Mouse (Mus musculus) common myeloid progenitor, adult 5-6 weeks (primary cell): ENCODE results near the gene Dusp2. TPM values are rescaled to one million over a fixed set of nuclear protein-coding genes. Genes with fewer than 3 reads are reported as not detected.

Experiments
- ATAC-seq: replicated peaks from 2 replicates; pipeline ENCODE4 v1.8.0; 2016; ENCODE audit warnings: low read depth, mild to moderate bottlenecking, moderate TSS enrichment, inconsistent platforms; ENCODE audit not compliant: poor library complexity, severe bottlenecking
- total RNA-seq: library from RNA; stranded (forward); fragments of 200-1000, 187-1606 nt; gene quantifications from 2 replicates; pipeline ENCODE4 v1.2.3, GENCODE M21; 2017

Gene Dusp2
- total RNA-seq, 1 experiment from 2014 or later, result 157 TPM

DNA sequence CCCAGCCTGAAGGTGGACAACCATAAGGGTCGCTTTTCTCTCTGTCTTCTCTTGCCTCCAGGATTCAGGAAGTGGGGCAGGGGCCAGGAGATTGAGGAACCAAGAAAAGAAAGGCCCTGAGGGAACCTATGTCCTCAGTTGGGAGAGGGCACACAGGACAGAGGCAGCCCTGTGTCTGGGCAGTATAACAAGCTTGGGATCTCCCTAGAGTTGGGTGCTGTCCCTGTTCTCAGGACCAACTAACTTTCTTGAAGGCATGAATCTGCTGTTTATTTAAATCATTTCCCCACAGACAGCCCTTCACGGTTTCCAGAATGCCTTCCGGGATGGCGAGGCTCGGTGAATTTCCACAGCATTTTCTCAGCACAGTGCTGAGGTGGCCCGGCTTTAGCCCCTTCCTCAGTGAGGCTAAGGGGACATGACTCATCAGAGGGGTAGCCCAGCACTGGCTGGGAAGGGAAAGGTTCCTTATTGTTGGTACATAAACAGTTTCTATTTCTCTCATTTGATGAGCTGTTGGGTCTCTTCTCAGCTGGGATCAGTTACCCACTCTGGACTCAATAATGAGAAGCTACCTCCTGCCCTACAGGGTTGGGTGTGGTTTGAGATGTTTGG lies 13.2 kb upstream of the Dusp2 start:
- ATAC-seq, result peak; percentile 40

DNA sequence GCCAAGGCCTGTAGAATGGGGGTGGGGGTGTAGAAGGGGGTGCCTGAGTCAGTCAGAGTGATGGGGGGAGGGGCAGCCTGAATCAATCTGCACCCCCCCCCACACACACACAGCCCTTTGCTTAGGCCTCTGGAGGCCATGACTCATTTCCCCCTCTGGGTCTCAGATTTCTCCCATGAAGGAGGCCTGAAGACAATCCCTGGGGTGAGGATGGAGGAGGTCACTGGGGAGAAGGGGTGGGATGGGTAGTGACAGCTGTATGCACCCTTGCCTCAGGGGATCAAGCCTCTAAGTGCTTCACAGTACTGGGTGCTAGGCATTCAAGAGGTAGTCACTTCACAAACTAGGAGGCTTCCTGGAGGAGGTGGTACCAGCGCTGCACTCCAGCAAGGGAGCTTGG lies 12.3 kb upstream of the Dusp2 start:
- no peak for ATAC-seq

DNA sequence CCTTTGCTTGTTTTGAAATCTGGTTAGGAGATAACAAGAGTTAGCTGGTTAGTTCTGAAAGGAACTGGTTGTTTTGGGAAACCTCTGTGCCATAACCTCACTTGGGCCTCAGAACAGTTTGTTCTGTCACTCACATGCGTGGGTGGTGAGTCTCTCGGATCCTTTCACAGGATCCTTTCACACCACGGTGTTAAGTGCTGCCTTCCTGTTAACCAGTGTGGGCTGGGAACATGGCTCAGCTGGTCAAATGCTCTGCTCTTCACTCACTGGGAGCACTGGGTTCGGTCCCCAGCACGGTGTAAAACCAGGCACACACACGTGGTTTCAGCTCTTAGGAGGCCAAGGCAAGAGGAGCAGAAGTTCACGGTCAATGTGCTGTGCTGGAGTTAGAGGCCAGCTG lies 11.5 kb upstream of the Dusp2 start:
- ATAC-seq, result no peak

DNA sequence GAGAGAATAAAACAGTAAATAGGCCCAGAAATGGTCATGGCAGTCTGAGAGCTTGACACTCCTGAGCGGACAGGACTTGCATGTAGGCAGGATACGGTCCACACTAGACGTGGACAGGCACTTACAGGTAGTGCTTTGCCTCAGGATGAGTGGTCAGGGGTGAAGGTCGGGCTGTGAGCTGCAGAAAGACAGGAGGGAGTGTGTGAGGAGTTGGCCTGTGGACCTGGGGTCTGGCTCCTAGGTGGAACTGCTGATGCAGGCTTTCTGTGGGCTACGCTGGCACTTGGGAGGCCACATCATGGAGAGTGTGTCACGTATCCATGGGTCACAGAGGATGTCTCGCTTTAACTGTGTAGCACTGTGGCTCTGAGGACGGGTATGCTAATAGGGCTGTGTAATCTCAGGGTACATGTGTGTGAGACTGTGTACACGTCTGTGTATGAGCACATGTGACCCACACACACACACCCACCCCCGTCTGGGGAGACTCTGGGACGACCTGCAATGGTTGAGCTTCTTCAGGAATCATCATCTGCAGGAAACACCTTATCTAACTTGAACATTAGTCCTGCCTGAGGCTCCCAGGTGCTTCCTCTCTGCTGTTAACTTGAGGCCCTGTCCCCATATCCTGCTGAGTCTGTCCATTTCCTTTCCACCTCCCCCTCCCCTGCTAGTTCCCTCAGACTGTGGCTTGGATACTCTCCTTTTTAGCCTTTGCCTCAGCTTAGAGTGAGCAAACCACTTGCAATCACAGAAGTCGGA lies 7.7 kb upstream of the Dusp2 start:
- peak; percentile 88 for ATAC-seq

DNA sequence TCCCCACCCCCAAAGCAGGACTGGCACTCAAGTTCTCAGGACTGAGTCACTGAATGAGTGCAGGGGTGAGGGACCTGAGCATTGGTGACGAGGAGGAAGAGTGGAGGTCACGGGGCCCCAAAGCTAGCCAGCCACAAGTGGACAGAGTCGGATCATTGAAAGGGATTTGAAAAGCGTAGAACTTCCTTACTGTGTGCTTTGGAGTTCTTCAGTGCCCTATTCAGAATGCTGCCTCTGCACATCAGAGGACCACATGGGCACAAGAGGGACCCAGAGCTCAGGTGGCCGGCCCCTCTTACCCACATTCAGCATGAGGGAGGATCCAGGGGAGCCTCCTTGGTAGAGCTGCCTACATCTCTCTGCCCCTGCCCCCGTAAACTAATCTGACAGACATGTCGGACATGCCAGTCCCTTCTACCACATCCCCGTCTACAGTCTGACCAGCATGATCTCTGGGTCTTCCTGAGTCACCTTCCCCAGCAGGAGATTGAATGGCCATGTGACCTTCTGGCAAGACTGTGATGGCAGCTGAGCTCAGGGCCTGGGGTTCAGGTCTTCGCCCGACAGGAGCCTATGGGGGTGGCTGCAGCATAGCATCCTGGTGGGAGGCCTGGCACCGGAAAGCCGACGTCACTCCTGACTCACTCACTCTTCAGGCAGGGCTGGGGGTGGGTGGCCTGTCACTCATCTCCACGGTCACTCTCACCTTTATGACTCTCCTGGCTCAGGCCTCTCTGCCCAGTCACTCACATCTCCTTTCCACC lies 3.0 kb upstream of the Dusp2 start:
- ATAC-seq, result no peak

DNA sequence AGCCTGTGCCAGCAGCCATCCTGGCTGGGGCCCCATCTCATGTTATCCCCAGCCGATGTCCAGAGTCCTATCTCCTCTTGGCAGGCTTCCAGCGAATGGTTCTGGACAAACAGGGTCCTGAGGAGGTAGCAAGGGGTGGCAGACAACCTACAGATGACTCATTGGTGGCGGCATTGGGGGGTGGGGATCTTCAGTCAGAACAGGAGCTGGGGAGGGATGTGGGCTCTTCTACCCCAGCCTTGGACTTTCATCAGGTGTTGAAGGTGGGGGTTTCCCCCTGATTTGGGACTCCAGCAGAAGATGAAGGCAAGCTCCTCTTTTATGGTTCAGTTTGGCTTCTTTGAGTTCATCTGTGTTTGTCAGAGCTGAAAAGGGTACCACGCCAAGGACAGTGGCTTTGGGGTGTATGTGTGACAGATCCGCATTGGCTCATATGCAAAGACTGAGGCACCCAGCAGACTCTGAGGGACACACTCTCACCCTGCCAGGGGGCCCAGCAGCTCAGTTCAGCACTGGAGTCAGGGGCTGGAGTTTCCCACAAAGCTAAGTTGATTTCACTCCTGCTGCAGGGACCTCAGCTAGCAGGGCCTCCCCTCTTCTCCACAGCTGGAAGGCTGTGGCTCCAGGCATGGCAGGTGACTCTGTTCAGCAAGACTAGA lies 1.9 kb upstream of the Dusp2 start:
- no peak for ATAC-seq

DNA sequence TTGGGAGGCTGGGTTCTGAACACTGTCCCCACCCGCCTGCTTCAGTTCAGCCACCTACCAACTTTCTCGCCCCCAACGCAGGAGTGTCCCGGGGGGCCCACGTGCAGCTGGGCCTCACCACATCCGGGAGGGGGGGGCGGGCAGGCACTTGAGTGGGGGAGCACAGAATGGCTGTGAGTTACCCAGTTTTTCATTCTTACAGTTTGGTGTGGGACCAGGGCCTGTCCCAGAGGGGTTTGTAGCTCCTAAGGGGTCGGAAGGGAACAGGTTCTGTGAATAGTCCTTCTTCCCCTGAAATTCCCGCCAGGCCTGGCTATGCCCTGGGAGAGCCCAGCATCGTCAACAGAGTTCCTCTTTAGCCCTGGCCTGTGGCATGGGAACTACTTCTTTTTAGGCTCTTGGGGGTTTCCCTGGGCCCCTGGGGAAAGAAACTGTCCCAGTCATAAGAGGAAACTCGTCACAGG lies 849 bp upstream of the Dusp2 start:
- no peak for ATAC-seq

DNA sequence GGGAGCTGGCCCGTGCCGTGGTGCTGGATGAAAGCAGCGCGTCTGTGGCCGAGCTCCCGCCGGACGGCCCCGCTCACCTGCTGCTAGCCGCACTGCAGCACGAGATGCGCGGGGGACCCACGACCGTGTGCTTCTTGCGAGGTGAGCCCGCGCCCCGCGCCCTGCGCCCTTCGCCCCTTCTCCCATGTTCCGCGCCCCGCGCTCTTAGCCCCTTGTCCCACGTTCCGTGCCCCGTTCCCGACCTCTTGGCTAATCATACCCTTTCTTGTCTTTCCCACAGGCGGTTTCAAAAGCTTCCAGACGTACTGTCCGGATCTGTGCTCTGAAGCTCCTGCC lies 506 bp downstream of the Dusp2 start:
- no peak for ATAC-seq

DNA sequence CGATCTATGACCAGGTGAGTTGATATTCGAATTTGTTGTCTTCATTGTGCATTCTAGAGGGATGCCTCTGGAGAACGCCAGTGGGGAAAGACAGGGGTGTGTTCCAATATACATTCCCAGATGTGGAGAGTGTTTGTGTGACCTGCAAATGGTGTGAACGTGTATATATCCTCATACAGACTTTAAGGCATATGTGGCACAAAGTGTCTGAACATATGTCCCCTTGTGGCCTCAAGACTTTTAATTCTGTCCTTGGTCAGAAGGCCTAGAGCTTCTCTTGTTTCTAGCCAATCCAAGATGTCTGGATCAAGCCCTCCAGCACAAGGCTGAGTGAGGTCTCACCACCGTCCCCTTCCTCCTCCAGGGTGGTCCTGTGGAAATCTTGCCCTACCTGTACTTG lies 926 bp downstream of the Dusp2 start:
- no peak for ATAC-seq

DNA sequence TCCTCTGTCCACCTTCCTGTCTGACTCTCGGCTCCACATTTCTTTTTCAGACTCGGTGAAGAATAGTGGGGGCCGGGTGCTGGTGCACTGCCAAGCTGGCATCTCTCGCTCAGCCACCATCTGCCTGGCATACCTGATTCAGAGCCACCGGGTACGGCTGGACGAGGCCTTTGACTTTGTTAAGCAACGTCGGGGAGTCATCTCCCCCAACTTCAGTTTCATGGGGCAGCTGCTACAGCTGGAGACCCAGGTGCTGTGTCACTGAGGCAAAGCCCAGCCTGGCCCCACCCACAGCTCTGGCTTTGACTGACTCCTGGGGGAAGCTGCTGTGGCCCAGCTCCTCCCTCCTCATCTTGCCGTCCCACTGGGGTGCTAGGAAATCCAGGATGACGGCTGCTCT lies 1.6 kb downstream of the Dusp2 start:
- peak; percentile 21 for ATAC-seq

DNA sequence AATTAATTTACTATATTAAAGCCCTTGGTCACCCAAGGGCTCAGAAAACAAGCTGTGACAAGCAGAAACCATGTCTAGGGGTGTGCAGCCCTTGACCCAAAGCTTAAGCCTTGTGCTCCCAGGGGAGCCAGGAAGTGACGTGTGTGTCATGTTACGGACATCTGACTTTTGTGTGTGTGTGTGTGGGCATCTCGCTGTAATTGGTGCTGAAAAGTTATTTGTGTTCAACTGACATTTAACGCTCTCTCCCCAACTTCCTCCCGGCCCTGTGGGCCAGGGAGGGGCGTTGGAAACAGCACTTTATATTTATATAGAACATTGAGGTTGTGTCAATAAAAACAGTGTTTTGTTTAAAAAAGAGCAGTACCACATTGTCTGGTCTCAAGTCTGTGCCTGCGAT lies 2.1 kb downstream of the Dusp2 start:
- 0 out of 2 replicates have a peak, but pooled peaks have one; percentile 2 for ATAC-seq

DNA sequence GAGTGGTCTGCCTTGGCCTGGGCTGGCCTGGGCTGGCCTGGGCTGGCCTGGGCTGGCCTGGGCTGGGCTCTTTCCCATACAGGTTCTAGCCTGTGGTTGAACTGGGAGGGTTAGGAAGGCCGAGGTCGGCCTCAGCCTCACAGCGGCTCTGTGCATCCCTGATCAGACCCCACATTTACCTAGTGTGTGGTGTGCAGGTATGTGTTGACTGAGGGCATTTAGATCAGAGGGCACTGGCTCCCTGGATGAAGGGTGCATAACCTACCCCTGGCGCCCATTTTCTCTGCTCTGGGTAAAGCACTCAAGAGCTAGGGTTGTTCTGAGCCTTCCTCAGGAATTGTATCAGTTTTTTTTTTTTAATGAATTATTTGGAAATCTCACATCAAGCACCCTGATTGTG lies 2.5 kb downstream of the Dusp2 start, which contains the start of gene Astl:
Gene Astl, plus strand, starts transcription at position 224 of the 400 bp plus-strand sequence.
- ATAC-seq, result no peak

DNA sequence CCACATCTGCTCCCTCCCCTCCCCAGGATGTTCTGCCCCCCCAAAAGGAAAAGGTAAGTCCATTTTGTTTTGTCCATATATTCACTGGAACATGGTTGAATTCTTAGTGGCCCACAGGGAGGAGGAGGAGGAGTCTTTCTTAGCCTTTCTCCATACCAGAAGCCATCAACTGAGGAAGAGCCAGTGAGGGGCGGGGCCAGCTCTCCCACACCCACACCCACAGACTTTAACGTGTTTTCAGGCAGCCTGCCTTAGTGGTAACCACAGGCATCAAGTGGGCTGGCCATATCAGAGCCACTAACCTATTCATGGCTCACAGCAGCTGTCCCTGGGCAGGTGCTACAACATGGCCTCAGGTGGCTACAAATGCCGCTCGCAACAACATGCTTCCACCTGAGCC lies 2.9 kb downstream of the Dusp2 start:
- peak; percentile 41 for ATAC-seq

DNA sequence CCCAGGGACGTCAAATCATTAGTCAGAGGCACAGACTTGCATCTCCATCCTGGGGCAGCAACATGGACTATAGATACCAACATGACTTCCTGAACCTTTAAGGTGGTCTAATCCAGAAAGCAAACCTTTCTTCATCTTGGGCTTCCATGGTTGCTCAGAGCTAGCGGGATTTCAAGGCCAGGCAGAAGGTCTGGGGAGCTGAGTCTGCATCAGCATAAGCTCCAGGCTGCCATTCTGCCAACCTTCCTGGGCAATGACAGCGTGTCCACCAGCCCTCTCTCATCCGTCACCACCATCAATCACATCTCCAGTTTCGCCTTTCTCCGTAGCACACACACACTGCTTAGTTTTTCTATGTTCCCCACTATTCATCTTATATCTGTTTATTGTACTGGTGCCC lies 3.3 kb downstream of the Dusp2 start:
- ATAC-seq, result no peak

DNA sequence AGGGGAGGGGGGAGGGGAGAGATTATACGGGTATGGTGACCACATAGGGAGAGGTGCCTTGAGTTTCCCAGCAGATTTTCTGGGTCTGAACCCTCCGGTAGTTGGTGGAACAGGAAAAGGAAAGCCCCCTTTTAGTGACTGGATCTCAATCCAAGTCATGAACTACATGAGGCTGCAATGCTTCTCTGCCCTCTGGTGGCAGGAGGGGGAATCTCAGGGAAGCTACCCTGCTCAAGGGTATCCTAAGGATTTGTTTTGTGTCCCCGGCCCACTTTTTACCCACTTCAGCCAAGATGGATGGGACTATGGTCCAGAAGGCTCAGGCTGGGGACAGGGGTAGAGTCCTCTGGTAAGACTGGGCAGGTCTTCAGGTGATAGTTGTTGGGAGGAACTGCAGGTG lies 5.2 kb downstream of the Dusp2 start:
- peak; percentile 20; the same call in 1 of the 2 replicates for ATAC-seq

DNA sequence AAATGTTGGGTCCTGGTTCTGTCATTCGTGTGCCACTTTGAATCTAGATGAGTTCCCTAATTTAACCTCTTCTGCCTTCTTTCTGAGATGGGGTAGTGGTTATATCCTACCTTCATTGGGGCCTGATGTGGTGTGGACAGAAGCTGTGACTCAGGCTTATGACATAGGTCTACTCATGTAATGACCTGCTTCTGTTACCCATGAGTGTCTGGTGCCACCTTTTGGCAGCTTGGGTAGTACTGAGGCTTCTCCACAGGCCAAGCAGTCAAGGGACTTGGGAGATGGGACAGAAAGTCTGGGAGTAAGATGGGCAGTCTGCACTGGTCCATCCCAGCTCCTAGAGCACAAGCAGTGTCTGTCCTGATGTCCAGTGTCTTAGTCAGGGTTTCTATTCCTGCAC lies 10.4 kb downstream of the Dusp2 start:
- ATAC-seq, result peak; percentile 78

DNA sequence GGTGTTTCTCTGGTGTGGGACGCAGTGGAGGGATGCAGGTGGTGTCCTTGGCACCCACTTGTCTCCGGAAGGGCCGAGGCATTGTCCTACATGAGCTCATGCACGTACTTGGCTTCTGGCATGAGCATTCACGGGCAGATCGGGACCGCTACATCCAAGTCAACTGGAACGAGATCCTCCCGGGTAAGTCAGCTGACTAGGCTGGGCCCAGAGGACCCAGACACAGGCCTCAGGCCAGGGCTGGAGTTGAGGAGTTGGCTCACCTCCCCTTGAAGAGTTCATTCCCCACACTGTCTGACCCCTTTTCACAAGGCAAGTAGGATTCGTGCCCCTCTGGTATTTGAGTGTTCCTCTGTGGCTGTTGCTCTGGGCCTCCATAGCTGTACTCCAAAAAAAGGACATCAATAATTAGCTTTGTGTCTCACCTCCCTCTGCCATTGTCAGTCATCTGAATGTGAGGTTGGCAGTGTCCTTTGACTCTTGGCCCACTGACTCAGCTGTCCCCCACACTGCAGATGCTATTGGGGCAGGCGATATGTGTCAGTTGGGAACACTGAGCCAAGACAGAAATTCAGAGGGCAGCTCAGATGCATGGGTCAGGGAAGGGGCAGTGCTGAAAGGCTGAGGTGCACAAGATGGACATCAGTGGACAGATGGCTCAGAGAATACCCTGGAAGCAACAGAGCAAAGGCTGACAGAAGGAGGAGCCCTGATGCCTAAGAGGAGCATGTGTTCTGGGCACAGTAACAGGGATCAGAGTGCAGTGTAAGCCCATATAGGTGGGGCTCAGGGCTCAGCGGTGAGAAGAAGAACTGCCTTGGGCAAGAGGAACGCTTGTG lies 11.4 kb downstream of the Dusp2 start:
- ATAC-seq, result no peak

DNA sequence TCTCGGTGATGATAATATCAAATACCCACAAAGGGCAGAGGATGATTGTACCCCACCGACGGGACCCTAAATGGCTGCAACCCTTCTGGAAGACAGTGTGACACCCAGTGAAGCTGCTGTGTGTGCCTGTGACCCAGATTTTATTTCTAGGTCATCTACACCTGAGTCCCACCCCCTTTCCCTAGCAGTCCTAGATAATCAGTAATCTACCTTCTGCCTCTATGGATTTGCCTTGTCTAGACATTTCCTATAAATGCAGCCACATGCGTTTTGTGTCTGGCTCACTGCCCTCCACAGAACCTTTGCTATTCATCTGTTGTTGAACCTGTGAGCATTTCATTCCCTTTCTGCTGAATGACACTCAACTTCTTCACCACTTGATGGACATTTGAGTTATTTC lies 17.9 kb downstream of the Dusp2 start:
- no peak for ATAC-seq

DNA sequence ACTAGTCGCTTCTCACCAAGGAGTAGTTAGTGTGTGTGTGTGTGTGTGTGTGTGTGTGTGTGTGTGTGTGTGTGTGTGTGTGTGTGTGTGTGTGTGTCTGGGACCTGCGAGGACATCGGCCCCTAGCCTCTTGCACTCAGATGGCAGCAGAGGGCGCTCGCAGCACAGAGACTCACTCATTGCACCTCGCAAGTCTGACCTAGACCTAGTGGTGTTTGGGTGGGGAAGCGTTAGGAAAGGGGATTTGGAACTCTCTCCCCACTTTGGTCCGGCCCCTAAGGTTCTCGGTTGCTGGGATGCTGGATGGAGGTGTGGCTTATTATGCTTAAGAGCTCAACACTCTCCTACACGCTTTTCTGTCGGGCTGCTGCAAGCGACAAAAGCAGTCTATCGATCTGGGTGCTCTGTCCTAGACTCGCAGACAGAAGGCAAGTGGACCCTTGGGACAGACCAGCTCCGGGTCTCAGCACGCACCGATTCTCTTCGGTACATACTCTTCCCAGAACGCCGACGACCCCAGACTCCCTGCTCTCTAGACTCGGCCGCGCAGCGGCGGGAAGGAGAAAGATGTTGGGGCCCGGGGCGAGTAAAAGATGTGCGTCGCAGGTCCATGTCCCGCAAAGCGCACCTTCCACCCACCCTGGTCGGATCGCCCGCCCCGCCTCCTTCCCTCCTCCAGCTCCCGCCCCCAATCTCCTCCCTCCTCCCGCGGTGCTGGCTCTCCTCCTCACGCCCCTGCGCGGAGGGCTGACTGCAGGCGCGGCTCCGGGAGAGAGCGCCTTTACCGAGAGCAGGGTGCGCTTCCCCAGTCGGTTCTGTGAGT lies 26.7 kb downstream of the Dusp2 start, which contains the start of gene Adra2b:
Gene Adra2b, plus strand, starts transcription at position 750 of the 823 bp plus-strand sequence.
- peak; percentile 89 for ATAC-seq
